Mouse (Mus musculus) embryonic facial prominence, embryonic 14.5 days (tissue): ENCODE measurements around the gene R3hdm2. TPM values are rescaled to one million over a fixed set of nuclear protein-coding genes. Genes with fewer than 3 reads are reported as not detected.

Experiments
- ATAC-seq: fragments of 200-750 bp; cut with Nextera tagmentation; 2 replicates; pipeline ENCODE4 v1.8.0; 2017; ENCODE audit warnings: low read depth, moderate number of reproducible peaks, moderate TSS enrichment
- DNase-seq: peaks from one replicate; pipeline ENCODE4 v3.0.0-alpha.2; 2015; ENCODE audit warnings: low spot score
- H3K27ac ChIP-seq: fragments of 300-500 bp; sonication (generic); replicated peaks from 2 replicates; pipeline ENCODE4 v1.5.1; 2014; ENCODE audit warnings: low read depth, mild to moderate bottlenecking, low read length, moderate library complexity
- H3K27me3 ChIP-seq: fragments of 300-500 bp; sonication (generic); replicated peaks from 2 replicates; pipeline ENCODE4 v1.6.1; 2014; ENCODE audit warnings: low read length; ENCODE audit not compliant: control insufficient read depth, insufficient read depth
- H3K36me3 ChIP-seq: fragments of 300-500 bp; sonication (generic); 2 replicates; pipeline ENCODE4 v1.6.1; 2014; ENCODE audit warnings: low read length, mixed read lengths; ENCODE audit not compliant: control insufficient read depth, insufficient read depth
- H3K4me1 ChIP-seq: fragments of 300-500 bp; sonication (generic); 2 replicates; pipeline ENCODE4 v1.6.1; 2014; ENCODE audit warnings: antibody characterized with exemption, low read length; ENCODE audit not compliant: control insufficient read depth, insufficient read depth
- H3K4me2 ChIP-seq: fragments of 300-500 bp; sonication (generic); 2 replicates; pipeline ENCODE4 v1.6.1; 2014; ENCODE audit warnings: low read depth, mild to moderate bottlenecking, low read length, moderate library complexity, mixed read lengths
- H3K4me3 ChIP-seq: fragments of 300-500 bp; sonication (generic); 2 replicates; pipeline ENCODE4 v1.5.1; 2014; ENCODE audit warnings: low read depth, mild to moderate bottlenecking, low read length
- H3K9ac ChIP-seq: fragments of 300-500 bp; sonication (generic); 2 replicates; pipeline ENCODE4 v1.6.1; 2014; ENCODE audit warnings: low read depth, mild to moderate bottlenecking, low read length, moderate library complexity, mixed read lengths
- H3K9me3 ChIP-seq: fragments of 300-500 bp; sonication (generic); 2 replicates; pipeline ENCODE4 v1.6.1; 2016; ENCODE audit warnings: low read length; ENCODE audit not compliant: control insufficient read depth
- WGBS: fragments of 180-500 bp; shearing (Covaris S2); extraction: QIAGEN DNeasy Blood & Tissue Kit; methylation state at CpG from one replicate; pipeline ENCODE4 v1.1.7; 2014; 5-methylcytosine and 5-hydroxymethylcytosine counted together
- polyA plus RNA-seq: library from polyadenylated mRNA; unstranded; fragments of >200 nt; fragmentation: Nextera tagmentation; extraction: Ambion mirVana; gene quantifications from 2 replicates; pipeline ENCODE4 v1.2.1, GENCODE M21; 2014

R3hdm2 gene
- polyA plus RNA-seq, 1 experiment from 2014 or later = 29.8 TPM

DNA sequence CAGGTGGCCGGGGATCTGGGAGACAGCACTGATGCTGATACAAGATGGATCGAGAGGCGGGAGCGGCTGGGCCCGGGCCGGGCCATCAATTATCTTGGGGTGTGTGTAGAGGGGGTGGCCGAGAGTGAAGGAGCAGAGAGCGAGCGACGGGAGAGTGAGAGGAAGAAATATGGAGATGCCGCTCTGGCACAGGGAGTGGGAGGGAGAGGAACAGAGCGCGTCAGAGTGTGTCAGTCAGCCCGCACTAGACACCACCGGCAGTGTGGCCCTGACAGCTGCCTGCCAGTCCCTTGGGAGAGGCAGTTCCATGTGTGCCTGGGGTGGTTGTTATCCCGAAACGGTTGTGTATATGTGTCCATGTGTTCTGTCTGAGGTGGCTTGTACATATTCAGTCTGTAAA lies 147.4 kb downstream of the R3hdm2 start:
- Histone ChIP-seq H3K9ac (no peak overlapping the region), H3K27me3 (peaks cover 93% of the 10 kb centered on the region), H3K4me1 (peaks cover 31% of the 10 kb centered on the region), H3K36me3 (no peaks in the 10 kb centered on the region), H3K9me3 (no peaks in the 10 kb centered on the region), H3K4me3 (no peak overlapping the region), H3K27ac (no peak overlapping the region), H3K4me2 (no peak overlapping the region)
- no peak for DNase-seq
- 4% methylated on average over 17 of the region's 17 CpGs for WGBS
- ATAC-seq = 0 out of 2 replicates have a peak, but pooled peaks have one; percentile 16

DNA sequence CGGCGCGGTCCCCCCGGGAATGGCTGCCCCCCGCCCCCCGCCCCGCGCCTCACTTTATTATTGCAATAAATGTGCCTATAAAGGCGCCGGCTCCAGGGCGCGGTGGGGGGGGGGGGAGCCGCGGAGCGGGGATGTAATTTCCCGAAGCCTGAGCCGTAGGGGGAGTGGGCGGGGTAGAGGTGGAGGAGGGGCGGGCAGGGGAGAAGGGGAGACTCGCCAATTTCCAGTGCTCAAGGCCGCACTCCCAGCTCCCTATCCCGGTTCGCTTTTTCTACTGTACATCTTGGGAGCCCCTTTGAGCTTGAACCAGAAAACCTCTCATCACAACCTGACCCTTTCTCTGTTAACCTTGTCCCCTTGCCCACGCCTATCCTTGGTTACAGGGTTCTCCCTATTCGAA lies 150.8 kb downstream of the R3hdm2 start:
- DNase-seq (no peak), ATAC-seq (no peak)
- Histone ChIP-seq H3K9me3 (no peaks in the 10 kb centered on the region), H3K36me3 (no peaks in the 10 kb centered on the region), H3K27me3 (peaks cover 100% of the 10 kb centered on the region), H3K4me1 (peaks cover 29% of the 10 kb centered on the region), H3K4me2 (peak overlapping the region; percentile 50), H3K4me3 (peak overlapping the region; percentile 26; the same call in 1 of the 2 replicates), H3K27ac (no peak overlapping the region), H3K9ac (peak overlapping the region; percentile 19; the same call in 1 of the 2 replicates)
- WGBS = 1% methylated on average over 14 of the region's 25 CpGs

GRCm38 (mm10) chr10:127531548-127531947 lies 151.4 kb downstream of the R3hdm2 start:
- H3K4me3 ChIP-seq = no peak overlapping the region
- peaks cover 23% of the 10 kb centered on the region for H3K4me1 ChIP-seq
- H3K4me2 ChIP-seq = peak overlapping the region; percentile 50; the same call in 1 of the 2 replicates

GRCm38 (mm10) chr10:127534036-127534928 lies 154.2 kb downstream of the R3hdm2 start, which contains the start of gene Nxph4:
TSS of gene Nxph4 (minus strand) at chr10:127534559.
- under 1% methylated on average over 21 of the region's 78 CpGs for WGBS
- H3K4me2 ChIP-seq = peak within 1 kb of the TSS; percentile 93
- no peaks in the 10 kb centered on the region for H3K9me3 ChIP-seq
- H3K9ac ChIP-seq = peak within 1 kb of the TSS; percentile 55
- ATAC-seq = no peak
- DNase-seq = no peak
- peaks cover 20% of the 10 kb centered on the region for H3K4me1 ChIP-seq
- peaks cover 74% of the 10 kb centered on the region for H3K27me3 ChIP-seq
- no peak within 1 kb of the TSS for H3K27ac ChIP-seq
- peak within 1 kb of the TSS; percentile 53 for H3K4me3 ChIP-seq
- peaks cover 12% of the 10 kb centered on the region for H3K36me3 ChIP-seq

More at GRCm38 (mm10) chr10:127531548-127531947, 151.4 kb downstream of the R3hdm2 start:
- H3K9ac ChIP-seq = no peak overlapping the region
- no peaks in the 10 kb centered on the region for H3K9me3 ChIP-seq
- ATAC-seq = no peak
- no peaks in the 10 kb centered on the region for H3K36me3 ChIP-seq
- H3K27me3 ChIP-seq = peaks cover 100% of the 10 kb centered on the region
- no peak overlapping the region for H3K27ac ChIP-seq
- no peak for DNase-seq
- WGBS = 0% methylated on average over 4 of the region's 4 CpGs

- no peak for DNase-seq
- Histone ChIP-seq H3K4me2 (peak overlapping the region; percentile 93), H3K27ac (no peak overlapping the region), H3K9ac (no peak overlapping the region), H3K9me3 (no peaks in the 10 kb centered on the region), H3K4me3 (peak overlapping the region; percentile 53), H3K4me1 (peaks cover 20% of the 10 kb centered on the region), H3K36me3 (peaks cover 18% of the 10 kb centered on the region), H3K27me3 (peaks cover 67% of the 10 kb centered on the region)
- no peak for ATAC-seq
- 2% methylated on average over 17 of the region's 30 CpGs for WGBS
These were observed 154.8 kb downstream of the R3hdm2 start for GRCm38 (mm10) chr10:127534929-127535384.

DNA sequence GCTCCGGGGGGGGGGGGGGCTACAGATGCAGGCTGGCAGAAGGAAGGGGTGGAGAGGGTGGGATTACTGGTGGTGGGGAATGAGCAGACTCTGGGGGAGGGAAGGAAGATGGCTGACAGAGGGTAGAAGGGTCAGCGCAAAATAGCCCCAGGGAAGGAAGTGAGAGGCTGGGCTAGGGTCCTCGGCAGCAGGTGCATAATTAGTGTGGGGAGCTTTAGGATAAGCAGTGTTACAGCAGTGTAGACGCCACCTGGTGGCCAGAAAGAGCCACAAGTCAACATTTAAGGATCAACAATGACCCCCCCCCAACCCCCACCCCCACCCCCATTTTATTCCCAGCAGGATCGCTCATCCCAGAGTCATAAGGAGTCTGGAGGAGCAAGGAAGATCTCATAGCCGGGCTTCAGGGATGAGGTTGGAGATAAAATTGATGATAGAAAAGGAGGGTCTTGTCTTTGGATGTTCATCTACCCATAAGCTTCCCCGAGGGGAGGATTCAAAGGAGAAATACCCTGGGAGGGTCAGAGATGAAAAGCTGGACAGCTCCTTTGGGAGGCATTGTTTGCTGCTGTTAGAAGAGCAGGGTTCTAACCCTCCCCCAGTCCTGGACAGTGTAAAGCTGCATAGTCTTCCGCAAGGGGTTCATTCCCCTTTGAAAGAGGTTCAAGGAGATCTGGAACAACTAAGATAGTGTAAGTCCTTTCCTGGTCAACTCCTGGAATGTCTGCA lies 156.6 kb downstream of the R3hdm2 start:
- H3K4me2 ChIP-seq = no peak overlapping the region
- H3K9me3 ChIP-seq = no peaks in the 10 kb centered on the region
- ATAC-seq (0 out of 2 replicates have a peak, but pooled peaks have one; percentile 23), DNase-seq (peak; percentile 82)
- 11% methylated on average over 8 of the region's 8 CpGs for WGBS
- peaks cover 11% of the 10 kb centered on the region for H3K4me1 ChIP-seq
- H3K27me3 ChIP-seq = peaks cover 49% of the 10 kb centered on the region
- H3K9ac ChIP-seq = no peak overlapping the region
- H3K36me3 ChIP-seq = peaks cover 36% of the 10 kb centered on the region
- no peak overlapping the region for H3K4me3 ChIP-seq
- H3K27ac ChIP-seq = no peak overlapping the region

DNA sequence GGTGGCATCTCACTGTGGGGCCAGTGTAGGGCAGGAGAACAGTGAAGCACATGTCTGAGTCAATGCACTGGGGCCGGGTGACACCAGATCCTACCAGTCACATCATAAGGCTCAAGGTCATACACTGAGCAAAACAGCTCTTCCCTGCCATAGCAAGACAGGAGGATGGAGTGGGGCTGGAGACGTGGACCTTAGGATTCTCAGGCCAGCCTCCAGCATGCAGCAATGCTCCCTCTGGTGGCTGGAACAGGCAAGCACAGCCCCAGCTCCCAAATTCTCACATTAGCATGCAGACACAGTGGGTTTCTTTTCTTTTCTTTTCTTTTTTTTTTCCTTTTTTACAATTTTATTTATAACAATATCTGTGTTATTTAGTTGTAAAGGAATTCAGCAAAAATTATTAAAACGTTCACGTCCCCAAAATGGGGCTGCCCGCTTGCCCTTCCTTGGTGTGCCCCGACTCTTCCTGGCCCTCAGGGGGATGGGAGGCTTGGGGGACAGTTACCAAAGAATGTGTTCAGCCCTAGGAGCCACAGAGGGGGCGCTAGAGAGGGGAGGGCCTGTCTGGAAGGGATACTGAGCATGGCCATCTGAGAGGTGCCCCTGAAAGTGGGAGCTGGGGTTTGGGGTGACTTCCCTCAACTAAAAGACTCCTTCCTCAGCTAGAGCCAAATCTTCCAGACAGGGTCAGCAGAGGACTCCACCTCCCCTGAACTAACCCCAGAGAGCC lies 157.9 kb downstream of the R3hdm2 start:
- Histone ChIP-seq H3K4me2 (no peak overlapping the region), H3K36me3 (peaks cover 49% of the 10 kb centered on the region), H3K27ac (no peak overlapping the region), H3K9ac (no peak overlapping the region), H3K27me3 (peaks cover 36% of the 10 kb centered on the region), H3K9me3 (no peaks in the 10 kb centered on the region), H3K4me1 (peaks cover 5% of the 10 kb centered on the region), H3K4me3 (no peak overlapping the region)
- 22% methylated on average over 7 of the region's 7 CpGs for WGBS
- ATAC-seq = peak; percentile 16; the same call in 1 of the 2 replicates
- peak; percentile 79 for DNase-seq

GRCm38 (mm10) chr10:127541510-127541909 lies 161.4 kb downstream of the R3hdm2 start:
- H3K9me3 ChIP-seq = no peaks in the 10 kb centered on the region
- peaks cover 1% of the 10 kb centered on the region for H3K27me3 ChIP-seq
- WGBS = 93% methylated on average over 8 of the region's 8 CpGs
- no peak overlapping the region for H3K9ac ChIP-seq
- no peak for ATAC-seq
- H3K4me2 ChIP-seq = no peak overlapping the region
- no peak for DNase-seq
- H3K36me3 ChIP-seq = peaks cover 84% of the 10 kb centered on the region
- H3K27ac ChIP-seq = no peak overlapping the region
- no peaks in the 10 kb centered on the region for H3K4me1 ChIP-seq
- H3K4me3 ChIP-seq = no peak overlapping the region
